Mouse (Mus musculus) MEL (cell line): ENCODE measurements at regions not wholly inside any gene's neighbourhood (a gene's known extent, or its start where the extent isn't known, plus 50 kb on each side); places are given as distances from the start of the nearest gene placed in this dataset.

Experiments
- DNase-seq: peaks from one replicate; pipeline ENCODE4 v3.0.0; 2011; ENCODE audit warnings: low read depth, low spot score
- H3K27ac ChIP-seq: 2 replicates; pipeline ENCODE4 v1.5.1; 2012; ENCODE audit warnings: low read depth, mild to moderate bottlenecking, control low read depth, low read length, moderate library complexity; ENCODE audit not compliant: control insufficient read depth
- H3K27me3 ChIP-seq, 2 experiments: fragments of 150-350 bp in 1 of 2; sonication (generic) in 1 of 2; 2 replicates each; pipeline ENCODE4 v1.6.1; 2012; ENCODE audit warnings: low read length in 2 of 2, mild to moderate bottlenecking in 2 of 2, improper control_type of control experiment in 1 of 2, moderate library complexity in 1 of 2; ENCODE audit not compliant: insufficient read depth in 2 of 2, control insufficient read depth in 1 of 2
- H3K36me3 ChIP-seq, 2 experiments: 2 replicates each; pipeline ENCODE4 v1.6.1; 2012 to 2014; ENCODE audit warnings: low read length in 2 of 2, improper control_type of control experiment in 1 of 2, inconsistent platforms in 1 of 2, mild to moderate bottlenecking in 1 of 2; ENCODE audit not compliant: insufficient read depth in 2 of 2, control insufficient read depth in 1 of 2
- H3K4me1 ChIP-seq, 2 experiments: fragments of 150-350 bp in 1 of 2; sonication (generic) in 1 of 2; 2 replicates each; pipeline ENCODE4 v1.6.1; 2012; ENCODE audit warnings: low read length in 2 of 2, improper control_type of control experiment in 1 of 2, mild to moderate bottlenecking in 1 of 2; ENCODE audit not compliant: insufficient read depth in 2 of 2, control insufficient read depth in 1 of 2
- H3K4me3 ChIP-seq, 2 experiments: fragments of 150-350 bp in 1 of 2; sonication (generic) in 1 of 2; 2 replicates each; pipeline ENCODE4 v1.5.1; 2012; ENCODE audit warnings: low read depth in 2 of 2, low read length in 2 of 2, mild to moderate bottlenecking in 2 of 2, moderate library complexity in 2 of 2, control low read depth in 1 of 2, improper control_type of control experiment in 1 of 2; ENCODE audit not compliant: control insufficient read depth in 1 of 2, insufficient read depth in 1 of 2
- H3K79me2 ChIP-seq: 2 replicates; pipeline ENCODE4 v1.6.1; 2012; ENCODE audit warnings: mild to moderate bottlenecking, low read length, moderate library complexity; ENCODE audit not compliant: control insufficient read depth, poor library complexity, insufficient read depth
- H3K9ac ChIP-seq: 2 replicates; pipeline ENCODE4 v1.6.1; 2012; ENCODE audit warnings: low read depth, mild to moderate bottlenecking, control low read depth, low read length, moderate library complexity; ENCODE audit not compliant: control insufficient read depth, poor library complexity, severe bottlenecking
- H3K9me3 ChIP-seq: fragments of 150-350 bp; sonication (generic); replicated peaks from 2 replicates; pipeline ENCODE4 v1.6.1; 2012; ENCODE audit warnings: mild to moderate bottlenecking, low read length, improper control_type of control experiment, moderate library complexity; ENCODE audit not compliant: insufficient read depth
- CHD1 ChIP-seq: IDR thresholded peaks from 2 replicates; pipeline ENCODE4 v1.6.1; 2012; ENCODE audit warnings: low read depth, mild to moderate bottlenecking, inconsistent platforms, low read length, improper control_type of control experiment
- CHD2 ChIP-seq: IDR thresholded peaks from 2 replicates; pipeline ENCODE4 v1.6.1; 2011; ENCODE audit warnings: low read length, improper control_type of control experiment
- E2F4 ChIP-seq: IDR thresholded peaks from 2 replicates; pipeline ENCODE4 v1.6.1; 2011; ENCODE audit warnings: low read depth, low read length, improper control_type of control experiment, borderline replicate concordance
- EP300 ChIP-seq, 2 experiments: IDR thresholded peaks; 2 replicates each; pipeline ENCODE4 v1.6.1; 2011; ENCODE audit warnings: improper control_type of control experiment in 2 of 2, low read length in 2 of 2, low read depth in 1 of 2, mild to moderate bottlenecking in 1 of 2
- ETS1 ChIP-seq: IDR thresholded peaks from 2 replicates; pipeline ENCODE4 v1.6.1; 2012; ENCODE audit warnings: low read depth, mild to moderate bottlenecking, inconsistent platforms, low read length, improper control_type of control experiment, moderate library complexity
- GABPA ChIP-seq: IDR thresholded peaks from 2 replicates; pipeline ENCODE4 v1.6.1; 2012; ENCODE audit warnings: low read depth, mild to moderate bottlenecking, inconsistent platforms, low read length, improper control_type of control experiment, moderate library complexity
- GATA1 ChIP-seq: IDR thresholded peaks from 2 replicates; pipeline ENCODE4 v1.6.1; 2011; ENCODE audit warnings: low read depth, low read length, improper control_type of control experiment
- MXI1 ChIP-seq: IDR thresholded peaks from 2 replicates; pipeline ENCODE4 v1.6.1; 2011; ENCODE audit warnings: mild to moderate bottlenecking, low read depth, low read length, improper control_type of control experiment
- MYC ChIP-seq: IDR thresholded peaks from 2 replicates; pipeline ENCODE4 v1.6.1; 2011; ENCODE audit warnings: low read depth, mild to moderate bottlenecking, low read length, improper control_type of control experiment, moderate library complexity
- NELFE ChIP-seq: IDR thresholded peaks from 2 replicates; pipeline ENCODE4 v1.6.1; 2011; ENCODE audit warnings: low read depth, low read length, improper control_type of control experiment
- POLR2A ChIP-seq, 2 experiments: IDR thresholded peaks; 2 replicates each; pipeline ENCODE4 v1.6.1; 2011 to 2012; ENCODE audit warnings: low read length in 2 of 2, mild to moderate bottlenecking in 2 of 2, control low read depth in 1 of 2, improper control_type of control experiment in 1 of 2, low read depth in 1 of 2, moderate library complexity in 1 of 2; ENCODE audit not compliant: control insufficient read depth in 1 of 2, insufficient read depth in 1 of 2, poor library complexity in 1 of 2
- POLR2AphosphoS5 ChIP-seq: IDR thresholded peaks from 2 replicates; pipeline ENCODE4 v1.6.1; 2012; ENCODE audit warnings: low read depth, borderline replicate concordance, mild to moderate bottlenecking, inconsistent platforms, low read length, moderate library complexity, mixed read lengths
- SMC3 ChIP-seq: IDR thresholded peaks from 2 replicates; pipeline ENCODE4 v1.6.1; 2011; ENCODE audit warnings: low read depth, low read length, improper control_type of control experiment
- TAL1 ChIP-seq: IDR thresholded peaks from 2 replicates; pipeline ENCODE4 v1.6.1; 2012; ENCODE audit warnings: mild to moderate bottlenecking, inconsistent platforms, low read length, moderate library complexity, mixed read lengths
- UBTF ChIP-seq: IDR thresholded peaks from 2 replicates; pipeline ENCODE4 v1.6.1; 2012; ENCODE audit warnings: low read depth, mild to moderate bottlenecking, inconsistent platforms, low read length, improper control_type of control experiment, moderate library complexity, borderline replicate concordance; ENCODE audit not compliant: insufficient read depth
- USF1 ChIP-seq: IDR thresholded peaks from 2 replicates; pipeline ENCODE4 v1.6.1; 2014; ENCODE audit warnings: low read depth, mild to moderate bottlenecking, inconsistent platforms, low read length, improper control_type of control experiment, moderate library complexity
- USF2 ChIP-seq, 2 experiments: IDR thresholded peaks; 2 replicates each; pipeline ENCODE4 v1.6.1; 2011 to 2012; ENCODE audit warnings: improper control_type of control experiment in 2 of 2, low read length in 2 of 2, borderline replicate concordance in 1 of 2, inconsistent platforms in 1 of 2, low read depth in 1 of 2, mild to moderate bottlenecking in 1 of 2; ENCODE audit not compliant: insufficient read depth in 1 of 2
- ZNF384 ChIP-seq: IDR thresholded peaks from 2 replicates; pipeline ENCODE4 v1.6.1; 2012; ENCODE audit warnings: low read depth, mild to moderate bottlenecking, inconsistent platforms, low read length, improper control_type of control experiment

DNA sequence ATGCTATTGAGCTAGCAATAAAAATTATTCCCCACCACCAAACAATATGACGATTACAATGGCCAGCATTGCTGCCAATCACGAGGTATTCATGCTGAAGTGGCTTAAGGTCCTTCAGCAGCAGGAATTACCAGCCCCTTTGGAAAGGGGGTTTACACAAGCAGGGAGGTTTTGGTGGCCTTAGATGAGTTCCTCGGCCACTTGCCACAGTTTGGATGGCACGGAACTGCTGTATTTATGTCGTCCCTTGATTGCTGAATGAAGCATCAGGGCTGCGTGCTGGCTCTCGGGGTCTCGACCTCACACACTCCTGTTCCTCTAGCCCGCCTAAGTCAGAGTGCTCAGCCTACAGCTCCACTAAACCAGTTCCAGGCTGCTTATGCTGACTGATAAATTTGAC is 361.2 kb upstream of the Nfe2l3 start:
- no peak overlapping the region for H3K9ac ChIP-seq
- no peaks in the 10 kb centered on the region for H3K36me3 ChIP-seq
- no peaks in the 10 kb centered on the region for H3K9me3 ChIP-seq
- H3K4me3 ChIP-seq, result no peak overlapping the region
- DNase-seq, result no peak
- no peaks in the 10 kb centered on the region for H3K79me2 ChIP-seq
- H3K4me1 ChIP-seq, result no peaks in the 10 kb centered on the region
- H3K27me3 ChIP-seq, result no peaks in the 10 kb centered on the region
- TF ChIP-seq NELFE, result no peak
- no peak for TF ChIP-seq TAL1
- TF ChIP-seq MYC, result no peak
- H3K27ac ChIP-seq, result no peak overlapping the region

DNA sequence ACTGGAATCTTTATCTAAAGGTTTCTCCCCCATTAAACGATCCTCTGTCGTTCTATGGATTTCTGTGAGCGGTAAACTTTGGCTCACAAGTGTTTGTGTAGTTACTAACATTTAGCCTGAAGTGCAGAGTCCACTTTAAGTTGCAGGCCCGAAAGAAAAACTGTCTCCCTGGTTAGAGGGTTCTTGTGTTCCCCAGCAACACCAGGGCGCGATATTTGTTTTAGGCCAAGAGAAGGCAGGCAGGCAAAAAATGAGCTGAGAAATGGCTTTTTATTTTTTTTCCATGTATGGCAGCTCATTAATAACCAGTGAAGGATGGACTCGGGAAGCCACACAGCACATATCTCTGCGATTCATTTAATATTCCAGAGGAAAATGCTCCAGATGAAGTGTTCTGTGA is 357.4 kb upstream of the Nfe2l3 start:
- H3K27me3 ChIP-seq, result no peaks in the 10 kb centered on the region
- H3K9me3 ChIP-seq, result no peaks in the 10 kb centered on the region
- H3K79me2 ChIP-seq, result no peaks in the 10 kb centered on the region
- H3K27ac ChIP-seq, result no peak overlapping the region
- H3K36me3 ChIP-seq, result no peaks in the 10 kb centered on the region
- H3K4me1 ChIP-seq, result no peaks in the 10 kb centered on the region
- no peak for DNase-seq
- no peak overlapping the region for H3K4me3 ChIP-seq
- no peak overlapping the region for H3K9ac ChIP-seq
- TF ChIP-seq GABPA, result no peak
- no peak for TF ChIP-seq USF2 (IDR thresholded peaks at IDR 0.05; ENCODE audit: borderline replicate concordance in 1 of 2, insufficient read depth in 1 of 2, low read depth in 1 of 2, low read length in 2 of 2)
- no peak for TF ChIP-seq E2F4
- TF ChIP-seq USF1, result no peak
- no peak for TF ChIP-seq GATA1
- TF ChIP-seq MXI1, result no peak
- TF ChIP-seq ETS1, result no peak
- TF ChIP-seq MYC, result no peak
- no peak for TF ChIP-seq EP300 (IDR thresholded peaks at IDR 0.05; ENCODE audit: low read depth in 1 of 2, low read length in 2 of 2)
- no peak for TF ChIP-seq UBTF
- no peak for TF ChIP-seq CHD2
- no peak for TF ChIP-seq POLR2A (IDR thresholded peaks at IDR 0.05; ENCODE audit: control insufficient read depth in 1 of 2, insufficient read depth in 1 of 2, low read depth in 1 of 2, low read length in 2 of 2, poor library complexity in 1 of 2)

DNA sequence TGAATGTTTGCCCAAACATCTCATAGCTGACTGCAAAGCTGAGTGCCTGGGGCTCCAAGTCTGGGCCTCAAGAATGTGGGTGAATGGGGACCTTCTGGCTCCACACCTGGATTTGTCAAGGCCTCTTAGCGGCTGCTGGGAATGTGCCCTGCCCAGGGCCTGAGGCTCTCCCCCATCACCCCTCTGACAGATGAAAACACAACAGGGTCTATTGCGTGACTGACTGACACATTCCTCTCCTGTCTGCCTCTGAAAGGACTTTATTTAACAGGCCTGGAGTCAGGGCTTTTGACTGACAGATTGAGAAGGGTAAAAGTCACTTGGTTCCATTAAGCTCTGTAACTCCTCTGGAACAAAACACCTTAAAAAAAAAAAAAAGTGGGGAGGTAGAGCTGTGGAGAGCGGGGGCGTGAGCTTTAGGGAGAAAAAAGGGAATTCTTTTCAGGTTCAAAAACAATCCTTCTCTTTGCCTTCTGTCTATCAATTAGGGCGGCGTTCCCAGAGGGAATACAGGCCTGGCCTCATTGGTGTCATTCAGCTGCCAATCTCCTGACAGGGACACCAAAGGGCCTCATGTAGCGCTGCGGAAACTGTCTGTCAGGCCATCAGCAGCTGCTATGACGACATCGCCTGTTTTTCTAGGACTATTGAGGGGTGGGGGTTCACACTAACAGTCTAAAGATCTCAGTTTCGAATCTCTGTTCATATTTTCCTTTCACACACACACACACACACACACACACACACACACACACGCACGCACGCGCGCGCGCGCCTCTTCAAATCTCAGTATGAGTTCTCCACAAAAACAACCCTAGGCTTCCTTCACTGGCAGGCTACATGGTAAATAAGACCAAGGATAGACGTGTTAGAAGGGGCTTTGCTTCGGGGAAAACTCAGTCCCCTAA is 355.4 kb upstream of the Nfe2l3 start:
- Histone ChIP-seq H3K27ac (no peak overlapping the region), H3K9ac (no peak overlapping the region), H3K4me1 (no peaks in the 10 kb centered on the region), H3K27me3 (no peaks in the 10 kb centered on the region), H3K36me3 (no peaks in the 10 kb centered on the region), H3K4me3 (no peak overlapping the region), H3K79me2 (no peaks in the 10 kb centered on the region), H3K9me3 (no peaks in the 10 kb centered on the region)
- DNase-seq, result no peak
- no peak for TF ChIP-seq MXI1
- no peak for TF ChIP-seq NELFE
- TF ChIP-seq USF2 (IDR thresholded peaks at IDR 0.05; ENCODE audit: borderline replicate concordance in 1 of 2, insufficient read depth in 1 of 2, low read depth in 1 of 2, low read length in 2 of 2), result no peak
- TF ChIP-seq SMC3, result no peak
- no peak for TF ChIP-seq CHD1
- no peak for TF ChIP-seq EP300 (IDR thresholded peaks at IDR 0.05; ENCODE audit: low read depth in 1 of 2, low read length in 2 of 2)
- TF ChIP-seq ZNF384, result no peak
- TF ChIP-seq POLR2AphosphoS5, result no peak
- no peak for TF ChIP-seq UBTF
